Mouse (Mus musculus) gastrocnemius, adult 18-20 months (tissue): ENCODE measurements around the gene Vma21. TPM values are rescaled to one million over a fixed set of nuclear protein-coding genes. Genes with fewer than 3 reads are reported as not detected.
A peak's percentile ranks its signal among the peaks of the same experiment; 100 is the strongest.

ENCODE experiments used
- DNase-seq: peaks from one replicate; pipeline ENCODE4 v3.0.0; 2021; ENCODE audit warnings: low spot score
- long read RNA-seq, 2 experiments: library from polyadenylated mRNA; stranded (forward); transcript quantifications; one replicate each; pipeline ENCODE4 v2.0.0; 2021
- total RNA-seq, 2 experiments: library from RNA; stranded (reverse); gene quantifications; 2 replicates each; pipeline ENCODE4 v1.2.3; 2021

Gene Vma21
- 10 to 100 TPM; 21.2 to 23.1 TPM for total RNA-seq
- long read RNA-seq, experiment 1, full-length matches to known transcripts, result 36 of 39 reads
- long read RNA-seq, experiment 1, partial matches to known transcripts, result 1 of 39 reads
- long read RNA-seq, experiment 1, other reads (novel, unspliced or antisense), result 2 of 39 reads
- long read RNA-seq, experiment 2, full-length matches to known transcripts, result 40 of 40 reads
- long read RNA-seq, experiment 2, partial matches to known transcripts, result 0 of 40 reads
- long read RNA-seq, experiment 2, other reads (novel, unspliced or antisense), result 0 of 40 reads

DNA sequence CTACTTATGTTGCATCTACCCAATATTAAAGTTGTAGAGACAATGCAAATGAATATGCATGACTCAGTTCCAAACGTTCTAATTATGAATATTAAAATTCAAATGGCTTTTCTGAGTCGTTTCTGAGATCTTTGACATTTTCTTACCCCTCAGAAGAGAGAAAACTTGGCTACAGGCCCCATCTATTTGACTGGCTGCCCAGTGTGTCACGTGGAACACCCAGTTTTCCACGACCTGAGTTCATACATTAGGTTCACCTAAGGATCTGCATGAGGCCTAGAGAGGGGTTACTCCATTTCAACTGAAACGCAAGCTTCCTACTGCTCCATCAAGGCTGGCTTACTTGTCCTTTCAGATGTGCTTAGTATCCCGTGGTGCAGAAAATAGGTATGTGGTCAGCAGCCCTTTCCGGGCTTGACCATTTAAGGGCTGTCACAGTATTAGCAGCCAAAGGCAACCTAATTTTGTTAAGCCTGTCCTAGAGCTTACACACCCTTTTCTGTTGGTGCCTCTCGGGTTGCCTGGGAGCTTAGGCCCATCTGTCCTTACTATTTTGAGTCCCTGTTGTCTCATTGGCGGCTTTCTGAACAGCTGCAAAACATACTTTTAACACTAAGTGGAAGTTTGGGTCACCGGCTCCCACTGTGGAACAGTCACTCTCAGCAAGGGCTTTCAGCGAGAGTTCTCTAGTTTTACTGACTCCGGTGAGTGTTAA lies at the start of gene Vma21:
Gene Vma21 (plus strand): TSS at position 294 of the 715 bp plus-strand sequence.
- peak; percentile 36 for DNase-seq

DNA sequence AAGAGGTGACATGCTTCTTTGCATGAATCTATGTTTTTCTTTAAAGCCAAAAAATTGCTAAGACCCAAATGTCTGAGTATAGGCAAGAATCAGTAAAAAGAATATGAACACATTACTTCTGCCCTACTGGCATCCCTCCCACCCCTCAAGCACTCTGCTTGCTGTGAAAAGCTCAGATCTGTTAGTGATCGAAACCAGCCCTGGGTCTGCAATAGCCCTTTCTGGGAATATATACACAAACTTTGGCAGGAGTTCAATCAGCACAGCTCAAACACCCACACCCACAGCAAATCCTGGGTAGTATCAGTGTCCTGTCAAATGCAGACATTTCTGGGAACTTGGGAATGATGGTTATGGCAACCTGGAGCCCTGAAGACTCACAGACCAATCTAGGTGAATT lies 47.8 kb upstream of the Vma21 start:
- DNase-seq, result no peak

DNA sequence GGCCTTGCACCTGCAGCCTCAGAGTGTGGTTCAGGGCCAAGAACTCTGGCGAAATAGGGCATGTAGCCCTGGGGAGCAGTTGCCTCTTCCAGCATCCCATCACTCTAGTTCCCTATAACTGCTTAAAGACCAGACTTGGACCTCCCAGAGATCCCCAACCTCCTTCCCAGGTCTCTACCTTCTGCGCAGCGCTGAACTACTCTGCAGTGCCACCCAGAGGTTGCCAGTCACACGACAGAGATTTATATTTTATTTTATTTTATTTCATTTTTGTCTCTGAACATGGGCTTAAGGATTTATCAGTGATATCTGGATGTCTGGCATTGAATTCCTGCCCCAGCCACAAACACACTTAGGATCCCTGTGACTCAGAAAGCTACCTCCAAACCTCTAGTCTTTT lies 24.6 kb upstream of the Vma21 start:
- DNase-seq, result no peak

DNA sequence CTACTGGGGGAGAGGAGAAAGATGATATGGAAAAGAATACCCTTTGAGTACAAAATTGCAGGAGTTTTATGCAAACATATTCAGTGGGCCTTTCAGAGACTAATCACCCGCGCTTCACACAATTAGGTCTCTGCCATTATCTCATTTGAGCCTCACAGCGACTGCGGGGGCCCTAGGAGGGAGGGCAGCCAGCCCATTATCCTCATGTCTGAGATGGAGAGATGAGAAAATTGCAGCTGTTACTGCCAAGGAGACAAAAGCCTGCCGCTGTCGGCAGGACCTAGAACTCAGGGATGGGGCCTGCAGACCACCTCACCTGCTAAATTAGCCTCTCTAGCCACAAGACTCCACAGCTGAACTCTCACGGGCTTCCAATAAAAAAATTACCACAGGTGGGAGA lies 18.0 kb upstream of the Vma21 start:
- DNase-seq, result no peak

DNA sequence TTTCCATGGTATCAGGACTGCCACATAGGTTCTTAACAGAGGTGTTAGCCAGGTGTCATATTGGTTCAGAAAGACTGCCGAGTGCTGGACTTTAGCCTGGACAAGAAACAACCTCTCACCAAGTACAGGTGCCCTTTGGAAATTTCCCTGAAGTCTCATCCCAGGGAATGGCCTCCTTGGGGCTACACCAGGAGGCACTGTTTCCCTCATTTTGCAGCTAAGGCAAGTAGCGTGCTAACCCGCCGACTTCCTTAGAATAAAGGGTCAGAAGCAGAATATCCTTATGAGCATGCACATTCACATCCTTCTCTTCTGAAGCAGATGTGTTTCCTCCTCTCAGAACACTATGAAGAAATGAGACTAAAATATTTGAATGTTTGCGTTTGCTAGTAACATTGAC lies 16.8 kb upstream of the Vma21 start:
- no peak for DNase-seq

DNA sequence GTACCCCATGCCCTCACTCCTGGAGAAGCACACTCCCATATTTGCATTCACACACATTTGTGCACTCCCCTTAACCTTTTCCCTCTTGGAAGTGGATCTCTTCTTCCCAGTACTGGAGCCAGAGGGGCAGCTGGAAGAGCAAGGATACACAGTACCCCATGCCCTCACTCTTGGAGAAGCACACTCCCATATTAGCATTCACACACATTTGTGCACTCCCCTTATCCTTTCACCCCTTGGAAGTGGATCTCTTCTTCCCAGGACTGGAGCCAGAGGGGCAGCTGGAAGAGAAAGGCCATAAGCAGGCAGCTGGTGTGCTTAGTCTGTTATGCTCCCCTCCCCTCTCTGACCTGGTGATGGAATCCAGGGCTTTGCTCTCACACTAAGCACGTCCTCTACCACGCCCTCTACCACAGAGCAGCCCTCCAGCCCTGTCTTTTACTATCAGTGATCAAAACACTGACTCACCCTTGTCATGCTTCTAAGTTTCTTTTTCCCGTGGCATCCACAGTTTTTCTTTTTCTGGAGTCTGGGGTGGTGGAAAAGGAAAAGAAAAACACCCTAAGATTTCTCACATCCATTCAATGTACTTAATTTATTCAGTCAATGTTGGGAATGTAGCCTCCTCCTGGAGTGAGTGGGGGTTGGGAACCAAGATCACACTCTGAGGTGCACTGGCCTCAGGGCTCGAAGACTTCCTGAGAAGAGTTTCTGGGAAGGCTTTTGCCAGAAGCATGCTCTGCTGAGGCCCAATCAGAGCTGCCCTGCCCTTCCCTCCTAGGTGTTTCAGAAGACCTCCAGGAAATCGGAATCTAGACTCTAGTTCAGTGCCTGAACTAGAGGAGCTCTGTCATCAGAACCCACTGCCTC lies 3.5 kb upstream of the Vma21 start:
- DNase-seq, result no peak

DNA sequence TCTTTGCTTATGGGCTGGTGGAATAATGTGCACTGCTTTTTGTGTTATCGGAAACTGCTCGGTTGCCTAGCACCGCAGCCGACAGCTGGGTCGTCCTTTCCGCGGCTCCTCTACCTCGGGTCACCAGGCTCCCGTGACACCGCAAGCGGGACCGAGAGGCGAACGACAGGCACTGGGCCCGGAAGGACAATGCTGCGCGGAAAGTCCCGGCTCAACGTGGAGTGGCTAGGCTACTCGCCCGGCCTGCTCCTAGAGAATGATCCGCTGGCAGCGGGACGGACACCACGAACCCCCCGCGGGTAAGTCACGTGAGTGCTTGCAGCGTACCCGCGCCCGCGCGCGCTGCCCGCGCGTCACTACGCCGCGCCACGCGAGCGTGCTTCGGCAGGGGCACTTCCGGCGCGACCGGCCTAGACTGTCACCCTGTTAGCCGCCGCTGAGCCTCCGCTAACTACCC lies 705 bp downstream of the Vma21 start:
- peak; percentile 77 for DNase-seq

DNA sequence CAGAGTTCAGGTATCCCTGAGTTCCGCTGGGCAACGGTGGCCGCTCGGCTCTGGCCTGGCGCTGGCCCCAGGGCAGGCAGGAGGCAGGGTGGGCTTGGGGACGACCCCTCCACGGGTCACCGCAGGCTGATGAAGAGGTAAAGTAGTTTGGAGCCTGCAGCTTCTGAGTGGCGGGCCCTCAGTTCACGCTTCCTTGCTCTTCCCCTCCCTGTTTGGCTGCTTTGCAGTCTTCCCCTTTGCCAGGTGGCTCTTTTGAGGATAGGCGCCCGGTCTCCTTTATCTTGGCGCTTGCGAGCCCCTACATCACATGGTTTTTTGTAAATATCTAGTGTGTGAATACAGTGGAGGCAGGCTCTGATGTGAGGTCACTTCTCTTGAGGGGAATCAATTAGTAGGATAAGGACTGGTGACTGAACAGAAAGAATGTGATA lies 1.2 kb downstream of the Vma21 start:
- DNase-seq, result no peak

DNA sequence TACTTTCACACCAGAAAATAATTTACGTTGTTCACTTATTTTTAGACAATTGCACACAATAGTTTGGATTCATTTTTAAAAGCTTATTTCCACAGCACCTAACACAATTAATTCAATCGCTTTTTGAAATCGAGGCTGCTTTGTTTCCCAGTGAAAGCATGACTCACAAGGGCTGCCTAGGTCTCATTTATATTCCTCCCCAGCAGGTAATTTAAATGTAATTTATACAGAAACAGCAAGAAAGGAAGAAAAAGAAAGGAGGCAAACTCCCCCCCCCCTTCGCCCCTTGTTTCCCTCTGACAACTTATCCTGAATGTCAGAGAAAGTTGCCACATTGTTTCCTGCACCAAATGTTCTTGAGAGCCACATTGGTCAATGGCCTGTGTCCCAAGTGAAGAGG lies 23.2 kb downstream of the Vma21 start:
- DNase-seq, result no peak

DNA sequence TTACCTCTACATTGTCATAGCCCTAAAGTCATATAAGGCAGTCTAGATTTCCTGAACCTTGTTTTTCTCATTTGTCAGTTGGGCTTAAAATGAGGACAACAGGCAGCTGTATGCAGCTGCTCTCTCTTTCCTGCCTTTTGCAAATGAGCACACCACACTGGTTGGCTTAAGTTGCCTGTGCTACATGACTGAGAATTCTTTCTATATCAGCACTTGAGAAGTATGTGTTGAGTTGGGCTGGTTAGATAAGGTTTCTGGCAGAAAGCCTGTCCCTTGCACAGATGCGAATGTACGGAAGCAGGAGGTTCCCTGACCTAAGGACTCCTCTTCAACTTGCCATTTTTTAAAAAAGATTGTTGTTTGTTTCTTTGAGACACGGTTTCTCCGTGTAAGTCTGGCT lies 31.0 kb downstream of the Vma21 start:
- no peak for DNase-seq

DNA sequence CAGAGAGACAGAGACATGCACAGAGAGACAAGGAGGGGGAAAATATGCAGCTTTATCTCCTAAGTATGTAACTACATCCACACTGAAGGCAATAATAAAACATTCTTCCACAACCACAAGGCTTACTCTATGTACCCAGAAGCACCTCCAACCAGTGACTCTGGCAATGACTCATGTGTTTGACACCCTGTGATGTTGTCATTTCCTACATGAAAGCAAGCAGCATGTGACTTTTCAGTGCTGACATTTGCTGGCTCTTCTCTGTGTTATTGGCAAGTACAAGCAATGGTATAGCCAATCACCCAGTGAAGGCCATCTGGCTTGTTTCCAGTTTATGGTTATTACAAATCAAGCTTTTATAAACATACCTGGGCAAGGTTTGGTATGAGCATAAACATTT lies 38.1 kb downstream of the Vma21 start:
- no peak for DNase-seq

Other genes with a start within 250 kb of the Vma21 start
- not detected for gene Gpr50, start 152.3 kb upstream of the Vma21 start, total RNA-seq
- under 1 TPM in 1 of 2 experiments, not detected in 1; 0.14 TPM for gene Gm1141, start 105.1 kb downstream of the Vma21 start, total RNA-seq
- 1 to 10 TPM; 1.9 to 2.9 TPM for gene Prrg3, start 146.7 kb downstream of the Vma21 start, total RNA-seq
- gene Fate1, start 157.1 kb downstream of the Vma21 start, total RNA-seq, result not detected
- not detected for gene Cnga2, start 175.9 kb downstream of the Vma21 start, total RNA-seq